Mouse (Mus musculus): ENCODE data around the gene Timm17b.

- TF ChIP-seq HCFC1 (IDR thresholded peaks at IDR 0.05; ENCODE audit: borderline replicate concordance, insufficient read depth, low read length) = no peak
- no peak for TF ChIP-seq MAFK (IDR thresholded peaks at IDR 0.05; ENCODE audit: insufficient read depth, low read depth, low read length)
- TF ChIP-seq ZC3H11A (IDR thresholded peaks at IDR 0.05; ENCODE audit: borderline replicate concordance, low read depth, low read length) = no peak
Observed at GRCm38 (mm10) chrX:7898880-7899874, at the start of gene Timm17b, which contains the start of gene Pqbp1.
